Mouse (Mus musculus): ENCODE results near the gene Ccdc47. TPM values are rescaled to one million over a fixed set of nuclear protein-coding genes. Genes with fewer than 3 reads are reported as not detected.

Gene Ccdc47
- polyA plus RNA-seq (2014; fragmentation: Nextera tagmentation; extraction: Ambion mirVana): 58.9 and 91.1 TPM in 2 replicates

GRCm38 (mm10) chr11:106215927-106216729 is at the start of gene Ccdc47:
Gene Ccdc47, minus strand, starts transcription at chr11:106216344.
- peak within 1 kb of the TSS; percentile 74 for H3K4me2 ChIP-seq
- H3K36me3 ChIP-seq (ENCODE audit: control insufficient read depth, insufficient read depth, low read length): peaks cover 8% of the 10 kb centered on the region
- no peaks in the 10 kb centered on the region for H3K27me3 ChIP-seq (ENCODE audit: control insufficient read depth, insufficient read depth, low read length)
- H3K9me3 ChIP-seq (replicated peaks; ENCODE audit: control insufficient read depth, low read length): no peaks in the 10 kb centered on the region
- H3K27ac ChIP-seq (ENCODE audit: low read depth, low read length): peak within 1 kb of the TSS; percentile 96
- peaks cover 17% of the 10 kb centered on the region for H3K4me1 ChIP-seq (ENCODE audit: control insufficient read depth, insufficient read depth, low read length)
- H3K4me3 ChIP-seq (ENCODE audit: low read depth, low read length): peak within 1 kb of the TSS; percentile 99
- ATAC-seq (replicated peaks; ENCODE audit: insufficient number of reproducible peaks, low FRiP score, low TSS enrichment): peak; percentile 95
- WGBS (ENCODE audit: insufficient replicate concordance): under 1% methylated on average over 46 of the region's 46 CpGs
- H3K9ac ChIP-seq (ENCODE audit: low read depth, low read length): peak within 1 kb of the TSS; percentile 98

- WGBS (ENCODE audit: insufficient replicate concordance): 90% methylated on average over 4 of the region's 4 CpGs
- Histone ChIP-seq H3K9me3 (replicated peaks; ENCODE audit: control insufficient read depth, low read length) (no peaks in the 10 kb centered on the region), H3K9ac (ENCODE audit: low read depth, low read length) (no peak overlapping the region), H3K4me3 (ENCODE audit: low read depth, low read length) (no peak overlapping the region), H3K4me2 (no peak overlapping the region), H3K36me3 (ENCODE audit: control insufficient read depth, insufficient read depth, low read length) (peaks cover 53% of the 10 kb centered on the region), H3K27ac (ENCODE audit: low read depth, low read length) (no peak overlapping the region), H3K4me1 (ENCODE audit: control insufficient read depth, insufficient read depth, low read length) (peaks cover 19% of the 10 kb centered on the region), H3K27me3 (ENCODE audit: control insufficient read depth, insufficient read depth, low read length) (no peaks in the 10 kb centered on the region)
- ATAC-seq (replicated peaks; ENCODE audit: insufficient number of reproducible peaks, low FRiP score, low TSS enrichment): no peak
Observed at GRCm38 (mm10) chr11:106265570-106265969, 49.4 kb upstream of the Ccdc47 start.

- H3K4me1 ChIP-seq (ENCODE audit: control insufficient read depth, insufficient read depth, low read length): peaks cover 16% of the 10 kb centered on the region
- H3K4me2 ChIP-seq: no peak overlapping the region
- H3K36me3 ChIP-seq (ENCODE audit: control insufficient read depth, insufficient read depth, low read length): peaks cover 53% of the 10 kb centered on the region
- ATAC-seq (replicated peaks; ENCODE audit: insufficient number of reproducible peaks, low FRiP score, low TSS enrichment): no peak
- H3K4me3 ChIP-seq (ENCODE audit: low read depth, low read length): no peak overlapping the region
- no peaks in the 10 kb centered on the region for H3K27me3 ChIP-seq (ENCODE audit: control insufficient read depth, insufficient read depth, low read length)
- no peak overlapping the region for H3K9ac ChIP-seq (ENCODE audit: low read depth, low read length)
- 91% methylated on average over 15 of the region's 15 CpGs for WGBS (ENCODE audit: insufficient replicate concordance)
- no peaks in the 10 kb centered on the region for H3K9me3 ChIP-seq (replicated peaks; ENCODE audit: control insufficient read depth, low read length)
- no peak overlapping the region for H3K27ac ChIP-seq (ENCODE audit: low read depth, low read length)
Observed at GRCm38 (mm10) chr11:106264988-106265387, 48.8 kb upstream of the Ccdc47 start.

- Histone ChIP-seq H3K4me2 (no peak overlapping the region), H3K27ac (ENCODE audit: low read depth, low read length) (no peak overlapping the region), H3K9ac (ENCODE audit: low read depth, low read length) (no peak overlapping the region), H3K27me3 (ENCODE audit: control insufficient read depth, insufficient read depth, low read length) (no peaks in the 10 kb centered on the region), H3K9me3 (replicated peaks; ENCODE audit: control insufficient read depth, low read length) (no peaks in the 10 kb centered on the region), H3K4me1 (ENCODE audit: control insufficient read depth, insufficient read depth, low read length) (peaks cover 13% of the 10 kb centered on the region), H3K36me3 (ENCODE audit: control insufficient read depth, insufficient read depth, low read length) (peaks cover 57% of the 10 kb centered on the region), H3K4me3 (ENCODE audit: low read depth, low read length) (no peak overlapping the region)
- no peak for ATAC-seq (replicated peaks; ENCODE audit: insufficient number of reproducible peaks, low FRiP score, low TSS enrichment)
- 86% methylated on average over 9 of the region's 9 CpGs for WGBS (ENCODE audit: insufficient replicate concordance)
Observed at GRCm38 (mm10) chr11:106263963-106264362, 47.8 kb upstream of the Ccdc47 start.

- Histone ChIP-seq H3K9ac (ENCODE audit: low read depth, low read length) (no peak overlapping the region), H3K36me3 (ENCODE audit: control insufficient read depth, insufficient read depth, low read length) (peaks cover 56% of the 10 kb centered on the region), H3K4me2 (no peak overlapping the region), H3K4me3 (ENCODE audit: low read depth, low read length) (no peak overlapping the region), H3K27me3 (ENCODE audit: control insufficient read depth, insufficient read depth, low read length) (no peaks in the 10 kb centered on the region), H3K27ac (ENCODE audit: low read depth, low read length) (no peak overlapping the region), H3K9me3 (replicated peaks; ENCODE audit: control insufficient read depth, low read length) (no peaks in the 10 kb centered on the region), H3K4me1 (ENCODE audit: control insufficient read depth, insufficient read depth, low read length) (peaks cover 11% of the 10 kb centered on the region)
- WGBS (ENCODE audit: insufficient replicate concordance): 79% methylated on average over 14 of the region's 14 CpGs
- ATAC-seq (replicated peaks; ENCODE audit: insufficient number of reproducible peaks, low FRiP score, low TSS enrichment): no peak
Observed at GRCm38 (mm10) chr11:106260826-106261450, 44.8 kb upstream of the Ccdc47 start.

- WGBS (ENCODE audit: insufficient replicate concordance): 53% methylated on average over 5 of the region's 5 CpGs
- peaks cover 37% of the 10 kb centered on the region for H3K36me3 ChIP-seq (ENCODE audit: control insufficient read depth, insufficient read depth, low read length)
- H3K4me3 ChIP-seq (ENCODE audit: low read depth, low read length): peak overlapping the region; percentile 77
- H3K4me1 ChIP-seq (ENCODE audit: control insufficient read depth, insufficient read depth, low read length): peaks cover 18% of the 10 kb centered on the region
- peak overlapping the region; percentile 89 for H3K9ac ChIP-seq (ENCODE audit: low read depth, low read length)
- H3K27me3 ChIP-seq (ENCODE audit: control insufficient read depth, insufficient read depth, low read length): no peaks in the 10 kb centered on the region
- peak overlapping the region; percentile 70; the same call in 1 of the 2 replicates for H3K27ac ChIP-seq (ENCODE audit: low read depth, low read length)
- H3K9me3 ChIP-seq (replicated peaks; ENCODE audit: control insufficient read depth, low read length): no peaks in the 10 kb centered on the region
- no peak for ATAC-seq (replicated peaks; ENCODE audit: insufficient number of reproducible peaks, low FRiP score, low TSS enrichment)
- peak overlapping the region; percentile 91 for H3K4me2 ChIP-seq
Observed at GRCm38 (mm10) chr11:106256775-106257174, 40.6 kb upstream of the Ccdc47 start.

- Histone ChIP-seq H3K36me3 (ENCODE audit: control insufficient read depth, insufficient read depth, low read length) (peaks cover 33% of the 10 kb centered on the region), H3K27ac (ENCODE audit: low read depth, low read length) (peak within 1 kb of the TSS; percentile 70), H3K9me3 (replicated peaks; ENCODE audit: control insufficient read depth, low read length) (no peaks in the 10 kb centered on the region), H3K9ac (ENCODE audit: low read depth, low read length) (peak within 1 kb of the TSS; percentile 89), H3K4me3 (ENCODE audit: low read depth, low read length) (peak within 1 kb of the TSS; percentile 77), H3K4me2 (peak within 1 kb of the TSS; percentile 91), H3K4me1 (ENCODE audit: control insufficient read depth, insufficient read depth, low read length) (peaks cover 18% of the 10 kb centered on the region), H3K27me3 (ENCODE audit: control insufficient read depth, insufficient read depth, low read length) (no peaks in the 10 kb centered on the region)
- ATAC-seq (replicated peaks; ENCODE audit: insufficient number of reproducible peaks, low FRiP score, low TSS enrichment): peak; percentile 92
- under 1% methylated on average over 42 of the region's 42 CpGs for WGBS (ENCODE audit: insufficient replicate concordance)
Observed at GRCm38 (mm10) chr11:106255685-106256451, 39.7 kb upstream of the Ccdc47 start, which contains the start of the genes Ftsj3 and Psmc5. Gene Ftsj3, minus strand, starts transcription at chr11:106256079. Gene Psmc5, plus strand, starts transcription at chr11:106256154.

- peak overlapping the region; percentile 89 for H3K9ac ChIP-seq (ENCODE audit: low read depth, low read length)
- H3K9me3 ChIP-seq (replicated peaks; ENCODE audit: control insufficient read depth, low read length): no peaks in the 10 kb centered on the region
- ATAC-seq (replicated peaks; ENCODE audit: insufficient number of reproducible peaks, low FRiP score, low TSS enrichment): no peak
- H3K27me3 ChIP-seq (ENCODE audit: control insufficient read depth, insufficient read depth, low read length): no peaks in the 10 kb centered on the region
- H3K27ac ChIP-seq (ENCODE audit: low read depth, low read length): no peak overlapping the region
- peaks cover 18% of the 10 kb centered on the region for H3K4me1 ChIP-seq (ENCODE audit: control insufficient read depth, insufficient read depth, low read length)
- peak overlapping the region; percentile 91 for H3K4me2 ChIP-seq
- WGBS (ENCODE audit: insufficient replicate concordance): 2% methylated on average over 22 of the region's 22 CpGs
- peak overlapping the region; percentile 77 for H3K4me3 ChIP-seq (ENCODE audit: low read depth, low read length)
- peaks cover 38% of the 10 kb centered on the region for H3K36me3 ChIP-seq (ENCODE audit: control insufficient read depth, insufficient read depth, low read length)
Observed at GRCm38 (mm10) chr11:106255174-106255573, 39.0 kb upstream of the Ccdc47 start.

Data from heart, embryonic 11.5 days (tissue).